Mouse (Mus musculus) thymus, adult 2 months (tissue): ENCODE results near the gene Sec1.

Experiments used
- CTCF ChIP-seq: fragments of 200-500 bp; IDR thresholded peaks from 2 replicates; pipeline ENCODE4 v1.5.1; 2012; ENCODE audit warnings: mild to moderate bottlenecking, control low read depth, low read length, moderate library complexity, borderline replicate concordance; ENCODE audit not compliant: control insufficient read depth, poor library complexity, insufficient read depth; ENCODE audit errors: extremely low read depth
- POLR2A ChIP-seq: fragments of 200-500 bp; IDR thresholded peaks from 2 replicates; pipeline ENCODE4 v1.6.1; 2012; ENCODE audit warnings: mild to moderate bottlenecking, low read length, control low read depth, moderate library complexity; ENCODE audit not compliant: control insufficient read depth, poor library complexity, insufficient read depth; ENCODE audit errors: extremely low read depth

DNA sequence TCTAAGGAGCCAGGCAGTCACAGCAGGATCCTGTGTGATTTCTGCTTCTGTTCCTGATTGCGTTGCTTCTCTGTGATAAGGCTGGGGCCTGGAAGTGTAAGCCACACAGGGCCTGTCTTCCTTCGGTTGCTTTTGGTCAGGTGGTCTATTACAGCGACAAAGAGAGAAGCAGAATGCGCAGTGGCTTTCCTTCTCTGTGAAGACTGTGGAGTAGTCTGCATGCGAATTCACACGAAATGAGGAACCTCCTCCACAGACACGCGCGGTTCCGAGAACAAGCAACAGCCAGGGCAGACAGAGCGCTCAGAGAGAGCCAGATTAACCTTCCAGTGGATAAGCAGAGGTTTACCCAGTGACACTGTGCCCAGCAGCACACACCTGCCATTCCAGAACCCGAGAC lies 47.1 kb upstream of the Sec1 start:
- TF ChIP-seq CTCF (no peak), POLR2A (no peak)
